Mouse (Mus musculus): Measurements from ENCODE around the gene Abhd8.

Gene Abhd8

DNA sequence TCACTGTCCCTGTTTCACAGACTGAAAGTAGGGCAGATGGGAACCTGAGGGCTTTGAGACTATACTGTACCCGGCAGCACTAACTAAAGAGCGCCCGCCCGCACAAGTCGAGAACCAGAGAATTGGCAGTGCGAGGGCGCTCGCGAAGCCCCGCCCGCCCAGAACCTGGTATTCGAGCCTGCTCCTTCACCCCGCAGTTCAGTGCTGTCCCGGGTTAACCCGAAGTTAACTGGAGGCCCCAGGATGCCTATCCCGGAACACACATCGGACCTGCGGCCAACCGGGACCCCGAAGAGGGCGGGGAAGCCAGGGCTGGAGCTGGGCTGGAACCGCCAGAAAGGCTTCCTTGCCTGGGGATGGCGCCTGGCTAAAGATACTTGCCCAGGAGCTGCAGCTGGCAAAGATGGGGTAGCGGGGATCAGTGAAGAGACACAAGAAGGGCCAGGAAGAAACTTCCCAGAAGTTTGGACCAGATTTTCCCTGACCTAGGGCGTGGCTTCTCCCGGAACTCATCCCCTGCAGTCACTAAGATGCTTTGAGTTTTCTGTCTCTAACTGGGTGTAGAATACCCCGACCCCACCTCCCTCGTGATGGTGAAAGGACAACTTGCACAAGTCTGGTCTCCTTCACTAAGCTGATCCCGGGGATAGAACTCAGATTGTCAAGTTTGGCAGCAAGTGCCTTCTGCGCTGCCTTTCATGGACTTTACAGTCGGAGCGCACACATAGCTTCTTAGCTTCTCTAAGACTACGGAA, 24.4 kb upstream of the Abhd8 start, which contains the start of gene Gtpbp3:
Gtpbp3 (plus strand) TSS at position 413 of the 755 bp plus-strand sequence.
- Histone ChIP-seq H3K27me3 (ENCODE audit: insufficient read depth, low read length) (peaks cover 12% of the 10 kb centered on the region), H3K4me1 (replicated peaks; ENCODE audit: low read depth, low read length) (peaks cover 79% of the 10 kb centered on the region), H3K4me3 (replicated peaks; ENCODE audit: low read length) (peak within 1 kb of the TSS; percentile 95), H3K36me3 (ENCODE audit: insufficient read depth, low read length) (peaks cover 42% of the 10 kb centered on the region), H3K9me3 (ENCODE audit: low read length) (no peaks in the 10 kb centered on the region)
- TF ChIP-seq POU5F1 (IDR thresholded peaks at IDR 0.05; ENCODE audit: borderline replicate concordance, low read length) (no peak), NANOG (IDR thresholded peaks at IDR 0.05; ENCODE audit: borderline replicate concordance, low read length) (no peak), CTCF (conservative IDR thresholded peaks at IDR 0.05; ENCODE audit: low read length) (no peak)

DNA sequence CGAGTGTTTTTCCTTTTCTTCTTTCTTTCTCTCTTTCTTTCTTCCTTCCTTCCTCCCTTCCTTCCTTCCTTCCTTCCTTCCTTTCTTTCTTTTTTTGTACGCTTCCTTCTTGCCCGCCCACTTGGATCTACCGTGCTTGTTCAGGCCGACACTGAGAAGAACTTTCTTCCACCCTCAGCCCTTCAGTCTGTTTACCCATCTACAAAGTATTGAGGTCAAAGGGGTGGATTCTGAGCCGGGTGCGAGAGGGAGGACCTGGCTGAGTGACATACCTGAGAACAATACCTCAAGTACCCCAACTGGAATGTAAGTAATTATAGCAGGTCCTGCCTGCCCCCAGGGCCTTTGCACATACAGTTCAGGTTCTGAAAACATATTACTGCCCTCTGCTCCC, 22.7 kb upstream of the Abhd8 start:
- no peak for TF ChIP-seq CTCF (conservative IDR thresholded peaks at IDR 0.05; ENCODE audit: low read length)
- H3K9me3 ChIP-seq (ENCODE audit: low read length), result no peaks in the 10 kb centered on the region
- H3K36me3 ChIP-seq (ENCODE audit: insufficient read depth, low read length), result peaks cover 25% of the 10 kb centered on the region
- H3K4me3 ChIP-seq (replicated peaks; ENCODE audit: low read length), result peak overlapping the region; percentile 17; the same call in 1 of the 2 replicates
- peaks cover 74% of the 10 kb centered on the region for H3K4me1 ChIP-seq (replicated peaks; ENCODE audit: low read depth, low read length)
- H3K27me3 ChIP-seq (ENCODE audit: insufficient read depth, low read length), result peaks cover 24% of the 10 kb centered on the region

DNA sequence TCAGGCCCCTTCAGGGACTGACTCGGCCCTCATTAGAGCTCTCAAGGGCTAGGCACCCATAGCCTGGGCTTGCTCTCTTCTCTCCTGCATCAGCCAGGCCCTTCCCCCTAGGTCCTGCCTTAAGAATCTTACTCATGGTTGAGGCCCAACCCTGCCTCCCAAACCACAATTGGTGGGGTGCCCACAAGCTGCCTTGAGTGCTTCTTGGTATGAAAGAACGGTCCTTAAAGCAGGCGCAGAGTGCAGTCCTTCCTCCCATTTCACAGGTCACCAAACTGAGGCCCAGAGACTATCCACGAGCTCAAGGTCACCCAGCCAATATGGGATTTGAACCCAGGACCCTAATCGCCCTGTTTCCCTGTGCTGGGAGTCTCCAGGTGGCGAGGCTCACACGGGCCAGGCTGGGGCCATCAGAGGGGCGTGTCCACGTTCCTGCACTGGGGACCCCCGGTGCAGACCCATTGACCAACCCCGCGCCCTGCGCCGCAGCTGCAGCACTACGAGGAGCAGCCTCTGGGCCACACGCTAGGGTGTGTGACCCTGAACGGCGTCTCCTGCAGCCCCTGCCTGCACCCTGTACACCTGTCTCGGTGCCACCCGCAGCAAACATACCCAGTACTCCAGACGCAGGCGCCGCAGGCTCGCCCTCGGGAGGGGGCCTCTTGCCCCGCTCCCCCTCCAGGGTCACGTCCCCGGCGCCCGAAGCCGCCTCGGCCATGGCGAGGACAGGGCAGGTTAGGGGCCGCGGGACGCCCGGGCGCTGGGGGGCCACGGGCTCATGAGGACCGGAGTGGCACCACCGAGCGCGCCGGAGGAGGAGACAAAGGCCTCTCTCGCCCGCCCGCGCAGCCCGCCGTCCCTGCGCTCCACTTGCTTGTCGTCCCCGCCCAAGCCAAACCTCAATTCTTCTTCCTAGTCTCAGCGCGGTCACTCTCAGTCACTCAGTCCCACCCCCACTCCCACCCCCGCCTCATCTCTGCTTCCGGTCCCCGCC, 22.0 kb upstream of the Abhd8 start, which contains the start of gene Ano8:
Ano8 (minus strand) TSS at position 822 of the 994 bp plus-strand sequence.
- TF ChIP-seq CTCF (conservative IDR thresholded peaks at IDR 0.05; ENCODE audit: low read length) (no peak), NANOG (IDR thresholded peaks at IDR 0.05; ENCODE audit: borderline replicate concordance, low read length) (no peak), POU5F1 (IDR thresholded peaks at IDR 0.05; ENCODE audit: borderline replicate concordance, low read length) (no peak)
- Histone ChIP-seq H3K4me1 (replicated peaks; ENCODE audit: low read depth, low read length) (peaks cover 74% of the 10 kb centered on the region), H3K36me3 (ENCODE audit: insufficient read depth, low read length) (peaks cover 18% of the 10 kb centered on the region), H3K9me3 (ENCODE audit: low read length) (no peaks in the 10 kb centered on the region), H3K4me3 (replicated peaks; ENCODE audit: low read length) (peak within 1 kb of the TSS; percentile 87), H3K27me3 (ENCODE audit: insufficient read depth, low read length) (peaks cover 31% of the 10 kb centered on the region)

DNA sequence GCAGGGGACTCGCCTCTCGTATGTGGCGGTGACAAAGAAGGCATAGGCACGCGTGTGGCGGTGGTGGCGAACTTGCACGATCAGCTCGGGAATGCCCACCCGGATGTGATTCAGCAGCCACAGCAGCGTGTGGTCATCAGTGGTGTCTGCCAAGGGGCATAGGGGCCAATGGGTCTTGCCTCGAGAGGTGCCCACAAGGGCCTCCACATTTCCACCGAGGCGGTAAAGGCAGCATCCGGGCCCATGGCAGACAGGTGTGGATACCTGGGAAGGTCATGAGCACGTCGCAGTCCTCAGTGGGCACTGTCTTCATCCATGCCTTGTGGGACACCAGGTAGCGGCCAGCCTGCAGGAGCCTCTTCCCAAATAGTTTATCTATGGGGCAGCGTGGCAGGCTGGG, 21.3 kb upstream of the Abhd8 start:
- no peaks in the 10 kb centered on the region for H3K9me3 ChIP-seq (ENCODE audit: low read length)
- H3K4me3 ChIP-seq (replicated peaks; ENCODE audit: low read length), result peak overlapping the region; percentile 87
- H3K27me3 ChIP-seq (ENCODE audit: insufficient read depth, low read length), result peaks cover 38% of the 10 kb centered on the region
- peaks cover 73% of the 10 kb centered on the region for H3K4me1 ChIP-seq (replicated peaks; ENCODE audit: low read depth, low read length)
- TF ChIP-seq CTCF (conservative IDR thresholded peaks at IDR 0.05; ENCODE audit: low read length), result no peak
- no peak for TF ChIP-seq POU5F1 (IDR thresholded peaks at IDR 0.05; ENCODE audit: borderline replicate concordance, low read length)
- TF ChIP-seq NANOG (IDR thresholded peaks at IDR 0.05; ENCODE audit: borderline replicate concordance, low read length), result no peak
- peaks cover 11% of the 10 kb centered on the region for H3K36me3 ChIP-seq (ENCODE audit: insufficient read depth, low read length)

DNA sequence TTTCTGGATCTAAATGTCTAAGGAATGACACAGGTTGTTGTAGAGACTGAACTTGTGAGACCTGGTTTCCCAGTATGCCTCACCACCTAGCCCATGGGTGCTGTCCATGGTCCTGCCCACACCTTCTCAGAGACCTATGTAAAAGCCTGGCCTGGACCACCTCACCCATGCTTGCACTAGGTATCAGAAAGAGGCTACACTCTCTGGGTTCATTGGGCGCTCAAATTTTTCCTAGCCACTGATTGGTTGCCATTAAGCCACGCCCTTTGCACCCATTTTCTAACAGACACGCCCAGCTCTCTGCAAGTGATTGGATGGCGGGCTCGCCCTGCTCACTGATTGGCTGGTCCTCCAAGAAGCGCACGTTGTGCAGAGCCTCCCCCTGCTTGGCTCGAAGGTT, 20.5 kb upstream of the Abhd8 start:
- peaks cover 67% of the 10 kb centered on the region for H3K4me1 ChIP-seq (replicated peaks; ENCODE audit: low read depth, low read length)
- no peak for TF ChIP-seq NANOG (IDR thresholded peaks at IDR 0.05; ENCODE audit: borderline replicate concordance, low read length)
- no peak for TF ChIP-seq POU5F1 (IDR thresholded peaks at IDR 0.05; ENCODE audit: borderline replicate concordance, low read length)
- TF ChIP-seq CTCF (conservative IDR thresholded peaks at IDR 0.05; ENCODE audit: low read length), result no peak
- no peaks in the 10 kb centered on the region for H3K9me3 ChIP-seq (ENCODE audit: low read length)
- H3K27me3 ChIP-seq (ENCODE audit: insufficient read depth, low read length), result peaks cover 44% of the 10 kb centered on the region
- peak overlapping the region; percentile 87; the same call in 1 of the 2 replicates for H3K4me3 ChIP-seq (replicated peaks; ENCODE audit: low read length)
- H3K36me3 ChIP-seq (ENCODE audit: insufficient read depth, low read length), result 0 out of 2 replicates have a peak, but pooled peaks cover 6% of the 10 kb centered on the region

DNA sequence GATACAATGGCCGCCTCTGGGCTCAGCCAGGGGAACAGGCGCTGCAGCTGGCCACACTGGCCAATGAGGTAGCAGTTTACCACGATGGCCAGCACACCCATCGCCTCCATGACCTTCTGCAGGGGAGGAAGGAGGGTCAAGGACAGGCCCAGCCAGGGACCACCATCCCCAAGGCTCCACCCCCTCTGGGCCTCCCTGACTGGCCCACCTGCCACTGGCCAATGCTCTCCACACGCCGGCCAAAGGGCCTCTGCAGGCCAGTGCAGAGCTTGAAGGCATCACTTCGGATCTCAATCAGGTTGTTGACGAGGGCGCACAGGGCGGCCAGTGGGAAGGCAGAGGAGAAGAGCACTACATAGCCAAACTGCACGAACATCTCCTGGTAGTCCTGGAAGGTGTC, 15.5 kb upstream of the Abhd8 start:
- H3K9me3 ChIP-seq (ENCODE audit: low read length), result no peaks in the 10 kb centered on the region
- TF ChIP-seq NANOG (IDR thresholded peaks at IDR 0.05; ENCODE audit: borderline replicate concordance, low read length) (no peak), POU5F1 (IDR thresholded peaks at IDR 0.05; ENCODE audit: borderline replicate concordance, low read length) (no peak), CTCF (conservative IDR thresholded peaks at IDR 0.05; ENCODE audit: low read length) (no peak)
- H3K4me1 ChIP-seq (replicated peaks; ENCODE audit: low read depth, low read length), result peaks cover 61% of the 10 kb centered on the region
- H3K36me3 ChIP-seq (ENCODE audit: insufficient read depth, low read length), result peaks cover 23% of the 10 kb centered on the region
- H3K27me3 ChIP-seq (ENCODE audit: insufficient read depth, low read length), result peaks cover 34% of the 10 kb centered on the region
- no peak overlapping the region for H3K4me3 ChIP-seq (replicated peaks; ENCODE audit: low read length)

DNA sequence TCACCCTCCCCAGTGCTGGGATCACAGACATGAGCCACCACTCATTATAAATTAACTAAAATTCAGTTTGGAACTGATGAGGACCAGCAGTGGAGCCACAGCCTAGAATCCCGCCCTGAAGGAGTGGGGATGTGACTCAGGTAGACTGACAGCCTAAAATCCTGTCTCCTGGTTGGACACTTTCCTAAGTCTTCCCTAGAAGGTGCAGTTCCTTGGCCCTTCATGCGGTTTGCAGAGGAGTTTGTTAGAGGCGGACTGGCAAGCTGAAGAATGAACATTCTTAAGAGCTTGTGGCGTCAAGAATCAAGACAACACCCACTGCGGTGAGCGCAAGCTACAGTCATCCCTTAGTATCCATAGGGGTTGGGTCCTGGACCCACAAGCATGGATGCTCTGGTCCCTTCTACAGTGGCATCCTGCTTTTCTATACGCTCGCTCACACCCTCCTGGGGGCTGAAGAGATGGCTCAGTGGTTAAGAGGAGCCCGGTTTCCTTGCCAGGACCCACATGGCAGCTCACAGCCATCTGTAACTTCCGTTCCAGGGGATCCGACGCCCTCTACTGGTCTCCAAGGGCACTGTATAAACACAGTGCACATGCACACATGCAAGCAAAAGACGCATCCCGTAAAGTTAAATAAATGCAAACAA, 13.9 kb upstream of the Abhd8 start:
- Histone ChIP-seq H3K4me3 (replicated peaks; ENCODE audit: low read length) (peak overlapping the region; percentile 80), H3K36me3 (ENCODE audit: insufficient read depth, low read length) (peaks cover 33% of the 10 kb centered on the region), H3K4me1 (replicated peaks; ENCODE audit: low read depth, low read length) (peaks cover 61% of the 10 kb centered on the region), H3K27me3 (ENCODE audit: insufficient read depth, low read length) (peaks cover 33% of the 10 kb centered on the region), H3K9me3 (ENCODE audit: low read length) (no peaks in the 10 kb centered on the region)
- TF ChIP-seq CTCF (conservative IDR thresholded peaks at IDR 0.05; ENCODE audit: low read length) (peak; percentile 89), POU5F1 (IDR thresholded peaks at IDR 0.05; ENCODE audit: borderline replicate concordance, low read length) (no peak)
